Mouse (Mus musculus) C2C12 (cell line): ENCODE measurements at regions not wholly inside any gene's neighbourhood (a gene's known extent, or its start where the extent isn't known, plus 50 kb on each side); places are given as distances from the start of the nearest gene placed in this dataset.
"Not testable (repeated sequence)": the region's sequence is repeated elsewhere in the genome, so short reads cannot be mapped to it uniquely, and the experiment has no call there.

Experiments
- H3K27me3 ChIP-seq: one replicate; pipeline ENCODE4 v1.6.1; 2011; ENCODE audit not compliant: control insufficient read depth, insufficient read depth, insufficient read length
- H3K36me3 ChIP-seq: one replicate; pipeline ENCODE4 v1.6.1; 2011; ENCODE audit not compliant: control insufficient read depth, insufficient read depth
- H3K4me3 ChIP-seq: one replicate; pipeline ENCODE4 v1.5.1; 2011; ENCODE audit warnings: mild to moderate bottlenecking, control low read depth; ENCODE audit not compliant: poor library complexity, insufficient read depth, severe bottlenecking
- H3K79me2 ChIP-seq: one replicate; pipeline ENCODE4 v1.6.1; 2011; ENCODE audit not compliant: control insufficient read depth, insufficient read depth
- H3K79me3 ChIP-seq: one replicate; pipeline ENCODE4 v1.6.1; 2011; ENCODE audit warnings: low read depth, control low read depth
- H3ac ChIP-seq: one replicate; pipeline ENCODE3; 2011; ENCODE audit warnings: low read depth; ENCODE audit not compliant: control insufficient read depth, insufficient read length
- CEBPB ChIP-seq: IDR thresholded peaks from one replicate; pipeline ENCODE4 v1.6.1; 2011; ENCODE audit warnings: low read depth, mild to moderate bottlenecking, control low read depth, moderate library complexity
- CTCF ChIP-seq: IDR thresholded peaks from one replicate; pipeline ENCODE4 v1.5.1; 2011; ENCODE audit not compliant: control insufficient read depth, insufficient read depth, insufficient read length
- FOSL1 ChIP-seq: IDR thresholded peaks from one replicate; pipeline ENCODE4 v1.8.0; 2011; ENCODE audit warnings: mild to moderate bottlenecking, low read length; ENCODE audit not compliant: poor library complexity, insufficient read depth, severe bottlenecking
- MAX ChIP-seq: IDR thresholded peaks from one replicate; pipeline ENCODE4 v1.6.1; 2011; ENCODE audit warnings: mild to moderate bottlenecking, control low read depth
- MYOD1 ChIP-seq: IDR thresholded peaks from one replicate; pipeline ENCODE4 v1.6.1; 2011; ENCODE audit warnings: low read depth; ENCODE audit not compliant: control insufficient read depth, insufficient read length
- MYOG ChIP-seq: IDR thresholded peaks from one replicate; pipeline ENCODE4 v1.6.1; 2011; ENCODE audit not compliant: control insufficient read depth, insufficient read length; ENCODE audit errors: extremely low read depth
- USF1 ChIP-seq: IDR thresholded peaks from one replicate; pipeline ENCODE4 v1.6.1; 2011; ENCODE audit warnings: low read depth, mild to moderate bottlenecking, control low read depth, moderate library complexity

- no peaks in the 10 kb centered on the region for H3K36me3 ChIP-seq
- no peaks in the 10 kb centered on the region for H3K79me2 ChIP-seq
- no peaks in the 10 kb centered on the region for H3K27me3 ChIP-seq
- no peak overlapping the region for H3ac ChIP-seq
- no peak for TF ChIP-seq MYOG
- peak; percentile 83 for TF ChIP-seq CTCF
- H3K4me3 ChIP-seq = no peak overlapping the region
- H3K79me3 ChIP-seq = no peaks in the 10 kb centered on the region
Measured at GRCm38 (mm10) chr15:52458782-52459181, 1425.9 kb upstream of the Gm7489 start.

DNA sequence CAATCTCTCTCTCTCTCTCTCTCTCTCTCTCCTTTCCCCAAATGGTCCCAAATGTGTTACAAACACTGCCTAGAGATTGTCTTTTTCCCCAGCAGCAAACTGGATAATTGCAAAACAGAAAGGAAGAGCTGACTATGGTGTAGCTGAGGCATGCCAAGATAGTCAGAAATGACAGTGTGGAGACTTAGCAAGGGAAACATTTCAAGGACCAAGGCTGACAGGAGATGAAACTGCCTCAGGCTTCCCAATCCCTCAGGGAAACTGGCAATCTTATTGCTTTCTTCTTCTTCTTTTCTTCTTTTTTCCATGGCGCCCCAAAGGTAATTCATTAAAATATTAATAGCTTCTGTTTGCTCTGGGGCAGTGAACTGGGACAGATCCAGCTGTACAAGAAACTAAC, 1425.4 kb upstream of the Gm7489 start:
- H3K79me3 ChIP-seq = no peaks in the 10 kb centered on the region
- H3K79me2 ChIP-seq = no peaks in the 10 kb centered on the region
- no peak overlapping the region for H3K4me3 ChIP-seq
- no peak overlapping the region for H3ac ChIP-seq
- TF ChIP-seq MYOD1 (no peak), CTCF (no peak), FOSL1 (no peak), CEBPB (no peak), MAX (no peak), USF1 (no peak), MYOG (no peak)
- no peaks in the 10 kb centered on the region for H3K36me3 ChIP-seq
- no peaks in the 10 kb centered on the region for H3K27me3 ChIP-seq

- Histone ChIP-seq H3K79me2 (no peaks in the 10 kb centered on the region), H3K36me3 (no peaks in the 10 kb centered on the region), H3ac (no peak overlapping the region), H3K4me3 (no peak overlapping the region), H3K27me3 (peaks cover 5% of the 10 kb centered on the region), H3K79me3 (no peaks in the 10 kb centered on the region)
- TF ChIP-seq MYOG (no peak), MAX (no peak)
Measured at GRCm38 (mm10) chr15:52464226-52465138, 1420.2 kb upstream of the Gm7489 start.

DNA sequence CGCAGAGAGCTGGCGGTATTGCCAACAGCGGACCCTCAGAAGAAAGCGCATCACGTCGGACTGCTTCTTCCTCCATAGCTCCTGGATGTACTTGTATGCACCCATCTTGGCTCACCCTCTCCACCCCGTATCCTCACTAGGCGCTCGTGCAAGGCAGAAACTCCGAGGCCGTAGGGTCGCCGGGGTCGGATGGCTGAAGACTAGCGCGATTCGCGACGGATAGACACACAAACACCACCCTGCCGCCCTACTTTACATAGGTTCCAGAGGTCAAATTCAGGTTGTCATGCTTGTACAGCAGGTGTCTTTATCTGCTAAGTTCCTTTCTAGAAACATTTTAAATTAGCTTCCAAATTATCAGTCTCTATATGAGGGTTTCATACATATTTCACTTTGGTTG, 1406.6 kb upstream of the Gm7489 start:
- not testable (repeated sequence) for H3ac ChIP-seq, H3K36me3 ChIP-seq, H3K27me3 ChIP-seq, H3K79me3 ChIP-seq, H3K4me3 ChIP-seq, H3K79me2 ChIP-seq

GRCm38 (mm10) chr15:52480834-52481233, 1403.9 kb upstream of the Gm7489 start:
- Histone ChIP-seq H3K79me2 (no peaks in the 10 kb centered on the region), H3K79me3 (no peaks in the 10 kb centered on the region), H3K4me3 (no peak overlapping the region), H3K27me3 (no peaks in the 10 kb centered on the region), H3ac (no peak overlapping the region), H3K36me3 (no peaks in the 10 kb centered on the region)
- TF ChIP-seq MAX (no peak), CTCF (no peak), MYOG (no peak), USF1 (no peak), MYOD1 (no peak), CEBPB (no peak), FOSL1 (no peak)

DNA sequence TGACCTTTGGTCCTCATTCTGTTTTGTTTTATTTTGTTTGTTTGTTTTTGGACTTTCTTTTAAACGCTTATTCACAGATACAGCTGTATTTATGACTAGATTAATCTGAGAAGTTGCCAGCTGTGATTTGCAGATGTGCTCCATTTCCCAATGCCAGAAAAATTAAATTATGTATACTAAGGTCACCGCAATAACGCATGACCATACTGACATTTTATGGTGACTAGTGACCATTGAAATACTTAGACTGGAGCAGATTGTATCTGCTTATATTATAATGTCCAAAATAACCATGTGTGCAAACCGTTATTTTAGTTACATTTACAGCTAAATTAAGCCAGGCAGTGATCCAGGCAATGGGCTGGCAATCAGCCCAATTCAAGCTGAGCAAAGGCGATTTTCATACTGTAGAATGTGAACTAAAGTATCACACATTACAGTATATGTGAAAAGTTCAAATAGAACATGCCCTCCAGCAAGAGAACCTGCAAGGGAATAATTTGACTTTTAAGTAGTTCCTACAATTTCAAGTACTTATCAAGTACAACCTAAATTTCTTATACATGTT, 1401.0 kb upstream of the Gm7489 start:
- TF ChIP-seq CEBPB (no peak), MYOD1 (no peak), MAX (no peak), FOSL1 (no peak), USF1 (no peak), CTCF (no peak), MYOG (no peak)
- Histone ChIP-seq H3K4me3 (no peak overlapping the region), H3K79me3 (no peaks in the 10 kb centered on the region), H3K36me3 (no peaks in the 10 kb centered on the region), H3ac (no peak overlapping the region), H3K27me3 (no peaks in the 10 kb centered on the region), H3K79me2 (no peaks in the 10 kb centered on the region)
